Mouse (Mus musculus) cerebellum, postnatal 10 days (tissue): ENCODE measurements around the gene Exoc6b.

Source experiments
- DNase-seq, 2 experiments: peaks; one replicate each; pipeline ENCODE4 v3.0.0; 2021; ENCODE audit warnings: mixed read lengths in 2 of 2

The Exoc6b gene

DNA sequence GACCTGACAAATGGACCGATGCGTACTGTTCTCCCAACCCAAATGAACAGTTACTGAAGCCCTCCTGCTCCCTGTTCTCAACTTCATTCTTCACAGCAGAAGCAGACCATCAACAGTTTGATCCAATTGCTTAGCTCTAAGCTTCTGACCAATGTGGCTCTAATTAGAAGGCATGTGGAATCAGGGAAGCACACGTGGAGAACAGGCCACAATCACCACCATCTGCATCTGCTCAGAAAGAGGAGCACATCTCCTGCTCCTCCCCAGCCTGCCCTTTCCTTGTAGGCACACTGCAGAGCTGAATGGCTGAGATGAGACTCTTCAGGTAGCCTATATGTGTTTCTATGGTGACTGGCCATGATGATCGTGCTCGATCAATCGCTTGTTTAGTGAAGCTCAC, 358.5 kb downstream of the Exoc6b start:
- DNase-seq: no peak

DNA sequence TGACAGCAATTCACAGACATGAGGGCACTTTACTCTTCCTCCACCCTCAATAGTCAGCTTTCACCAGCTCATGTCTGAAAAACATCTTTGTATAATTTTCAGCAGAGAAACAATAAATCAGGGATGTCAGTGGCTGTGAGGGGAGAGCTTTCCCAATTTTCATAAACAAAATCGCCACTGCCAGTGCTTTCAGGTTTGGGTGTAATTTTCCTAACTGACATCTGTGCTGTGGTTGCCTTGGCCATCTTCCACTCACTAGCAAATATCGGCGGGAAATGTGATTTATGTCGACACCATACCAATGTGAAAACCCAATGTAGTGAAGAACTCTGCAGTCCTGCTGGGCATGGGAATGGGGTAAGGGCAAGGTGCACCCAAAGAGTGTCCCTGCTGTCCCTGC, 360.7 kb downstream of the Exoc6b start:
- DNase-seq: no peak

DNA sequence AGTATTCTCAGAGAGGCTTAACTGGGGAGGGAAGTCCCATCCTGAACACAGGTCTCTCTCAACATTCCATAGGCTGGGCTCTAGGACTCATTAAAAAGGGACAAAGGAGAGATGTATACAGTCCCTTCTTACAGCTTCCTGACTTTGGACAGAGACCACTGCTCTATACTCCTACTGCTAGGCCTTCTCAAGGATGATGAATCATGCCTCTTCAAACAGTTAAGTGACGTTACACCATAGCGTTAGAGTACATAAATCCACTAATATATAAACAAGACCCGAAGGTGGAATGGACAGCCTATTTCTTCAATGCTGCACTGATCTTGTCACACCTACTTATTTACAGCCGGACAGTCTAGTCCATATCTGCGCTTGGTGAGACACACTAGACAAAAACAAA, 369.7 kb downstream of the Exoc6b start:
- DNase-seq: no peak

DNA sequence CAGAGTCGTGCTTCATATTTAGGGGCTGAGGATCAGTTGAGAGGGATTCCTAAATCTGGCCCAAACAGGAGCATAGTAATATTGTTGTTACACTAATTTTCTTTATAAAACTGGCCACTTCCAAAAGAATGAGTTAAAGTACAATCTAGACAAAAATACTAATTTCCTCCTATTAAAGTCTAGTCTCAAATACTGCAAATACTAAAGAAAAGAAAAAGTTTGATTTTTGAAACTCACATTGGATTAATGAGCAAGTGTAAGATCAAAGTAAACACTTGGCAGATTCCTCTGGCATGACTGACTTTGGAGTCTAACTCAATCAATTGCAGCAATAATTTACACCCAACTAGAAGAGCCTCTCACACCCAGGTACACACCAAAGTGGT, 371.0 kb downstream of the Exoc6b start:
- DNase-seq: no peak

DNA sequence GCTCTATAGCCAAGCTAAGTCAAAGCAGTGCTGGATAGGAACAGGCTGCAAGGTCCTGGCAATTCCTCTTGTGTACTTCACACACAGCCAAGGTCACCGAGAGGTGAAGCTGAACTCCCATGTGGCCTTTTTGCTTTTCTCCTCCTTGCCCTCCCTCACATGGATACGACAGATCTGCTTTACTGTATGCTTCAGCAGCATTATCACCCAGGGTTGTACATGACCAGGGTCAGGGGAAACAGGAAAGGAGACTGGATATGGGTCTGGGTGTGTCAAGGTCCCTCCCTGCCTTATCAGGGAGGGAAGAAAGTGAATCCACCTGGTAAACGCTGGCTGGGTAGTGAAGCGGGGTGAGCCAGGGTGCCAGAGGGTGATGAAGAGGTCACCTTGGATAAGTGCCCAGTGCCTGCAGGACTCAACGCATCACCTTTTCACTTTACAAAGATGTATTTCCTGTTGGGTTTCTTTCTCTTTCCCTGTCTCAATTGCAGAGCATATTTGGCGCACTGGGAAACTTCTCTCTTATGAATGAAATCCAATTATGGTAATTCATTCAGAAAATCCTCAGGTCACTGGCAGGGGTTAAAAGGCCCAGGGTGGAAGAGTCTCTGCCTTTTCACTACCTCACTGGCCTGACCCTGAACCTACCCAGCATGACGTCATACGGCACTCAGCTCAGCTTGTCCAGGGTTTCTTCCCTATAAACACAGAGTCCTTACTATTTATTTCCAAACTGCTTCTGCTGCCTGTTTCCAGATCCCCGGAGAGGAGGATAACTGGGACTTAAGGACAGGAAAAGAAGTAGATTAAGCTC, 371.6 kb downstream of the Exoc6b start:
- DNase-seq: no peak

DNA sequence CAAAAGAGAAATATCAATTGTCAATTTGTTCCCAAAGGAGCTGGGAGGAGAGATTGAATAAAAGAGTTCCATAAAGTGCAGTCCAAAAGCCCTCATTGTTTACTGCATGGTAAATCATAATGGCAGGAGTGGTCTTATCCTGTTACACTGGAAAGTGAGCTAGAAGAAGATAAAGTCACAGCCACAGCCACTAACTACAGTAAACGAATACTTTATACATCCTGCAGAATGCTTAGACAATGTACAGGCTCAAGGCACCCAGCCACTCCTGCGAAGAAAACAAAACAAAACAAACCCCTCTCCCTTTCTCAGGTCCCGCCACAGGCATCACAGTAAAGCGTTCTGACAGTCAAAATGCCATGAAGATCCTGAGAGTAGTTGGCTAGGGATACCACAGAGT, 375.5 kb downstream of the Exoc6b start:
- no peak for DNase-seq

DNA sequence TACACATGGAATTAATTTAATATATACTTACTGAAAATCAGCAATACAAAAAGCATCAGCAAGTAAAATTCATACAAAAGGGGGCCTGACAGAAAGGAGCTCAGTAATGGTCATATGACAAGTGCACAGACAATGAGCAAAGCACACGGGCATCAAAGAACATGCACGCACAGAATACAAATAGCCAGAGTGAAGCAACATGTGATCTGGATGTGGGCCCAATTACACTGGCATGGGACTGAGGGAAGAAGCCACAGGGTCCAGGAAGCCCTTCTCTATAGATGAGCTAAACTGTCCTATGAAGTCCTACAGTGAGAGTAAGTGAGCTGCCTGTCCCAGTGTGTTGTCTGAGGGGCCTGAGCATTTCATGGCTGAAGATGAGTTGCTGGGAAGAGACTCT, 376.1 kb downstream of the Exoc6b start:
- DNase-seq: peak; percentile 28 to 32

DNA sequence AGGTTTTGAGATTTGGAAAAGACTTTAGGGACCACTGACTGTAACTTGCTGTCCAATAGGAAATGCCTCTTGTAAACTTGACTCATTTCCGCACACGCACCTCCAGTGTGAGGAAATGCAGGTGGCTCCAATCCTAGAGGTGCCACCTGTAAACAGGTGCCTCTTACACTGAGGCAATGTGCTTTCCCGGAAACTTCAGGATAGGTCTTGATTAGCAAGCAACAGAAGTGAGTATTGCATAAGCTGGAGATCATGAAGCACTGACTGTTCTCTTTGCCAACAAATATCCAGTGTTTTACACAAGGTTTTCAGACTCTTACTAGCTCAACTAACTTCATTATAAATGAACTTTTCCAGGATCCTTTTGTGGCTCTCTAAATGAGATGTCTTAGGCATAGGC, 377.4 kb downstream of the Exoc6b start:
- no peak for DNase-seq

DNA sequence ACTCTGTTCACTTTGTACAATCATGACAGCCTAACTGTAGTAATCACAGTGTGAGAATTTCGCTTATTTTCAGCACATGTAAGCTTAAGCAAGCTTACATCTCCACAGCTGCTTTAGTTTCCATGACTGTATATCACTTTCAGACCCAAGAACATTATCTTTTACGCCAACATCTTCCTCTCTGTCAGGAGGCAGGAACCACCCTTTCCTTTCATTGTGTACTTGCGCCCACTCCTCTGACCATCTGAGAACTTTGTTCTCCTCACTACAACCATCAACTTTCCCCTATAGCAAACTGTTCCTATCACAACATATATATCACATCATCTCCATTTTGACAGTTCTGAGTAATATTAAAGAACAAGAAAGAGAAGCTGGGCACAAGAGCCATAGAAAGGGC, 391.5 kb downstream of the Exoc6b start:
- DNase-seq: no peak

DNA sequence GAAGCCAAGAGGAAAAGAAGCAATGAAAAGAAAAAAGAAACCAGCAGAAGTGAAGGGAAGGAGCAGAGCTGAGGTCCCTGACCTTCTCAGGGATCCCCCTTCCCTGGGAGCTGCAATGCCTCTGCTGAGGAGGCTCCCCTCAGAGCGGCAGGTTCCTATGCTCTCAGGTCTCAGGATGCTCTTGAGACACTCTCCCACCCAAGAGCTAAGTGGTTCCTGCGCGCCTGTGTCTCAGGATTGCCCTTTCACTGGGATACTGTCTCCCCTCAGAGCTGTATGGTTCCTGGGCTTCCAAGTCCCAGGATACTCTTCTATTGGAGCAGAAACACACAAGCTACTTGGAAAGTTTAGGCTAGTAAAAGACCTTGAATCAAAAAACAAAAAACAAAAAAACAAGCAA, 394.4 kb downstream of the Exoc6b start:
- no peak for DNase-seq

DNA sequence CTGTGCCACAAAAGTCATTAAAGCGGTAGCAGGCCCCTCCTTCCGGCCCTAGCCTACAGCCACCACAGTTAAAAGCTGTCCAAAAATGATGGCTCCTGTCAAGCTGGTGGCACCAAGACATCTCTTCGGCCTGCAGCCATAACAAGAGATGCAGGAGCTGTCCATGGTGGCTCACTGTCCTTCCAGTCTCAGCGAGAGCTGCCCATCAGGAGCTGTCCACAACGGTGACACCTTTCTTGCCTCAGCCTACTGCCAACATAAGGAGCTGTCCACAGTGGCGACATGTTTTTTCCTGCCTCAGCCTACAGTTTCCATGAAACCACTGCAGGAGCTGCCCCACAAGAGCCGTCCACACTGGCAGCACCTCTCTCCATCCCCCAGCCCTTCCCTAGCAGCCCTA, 395.2 kb downstream of the Exoc6b start:
- no peak for DNase-seq

DNA sequence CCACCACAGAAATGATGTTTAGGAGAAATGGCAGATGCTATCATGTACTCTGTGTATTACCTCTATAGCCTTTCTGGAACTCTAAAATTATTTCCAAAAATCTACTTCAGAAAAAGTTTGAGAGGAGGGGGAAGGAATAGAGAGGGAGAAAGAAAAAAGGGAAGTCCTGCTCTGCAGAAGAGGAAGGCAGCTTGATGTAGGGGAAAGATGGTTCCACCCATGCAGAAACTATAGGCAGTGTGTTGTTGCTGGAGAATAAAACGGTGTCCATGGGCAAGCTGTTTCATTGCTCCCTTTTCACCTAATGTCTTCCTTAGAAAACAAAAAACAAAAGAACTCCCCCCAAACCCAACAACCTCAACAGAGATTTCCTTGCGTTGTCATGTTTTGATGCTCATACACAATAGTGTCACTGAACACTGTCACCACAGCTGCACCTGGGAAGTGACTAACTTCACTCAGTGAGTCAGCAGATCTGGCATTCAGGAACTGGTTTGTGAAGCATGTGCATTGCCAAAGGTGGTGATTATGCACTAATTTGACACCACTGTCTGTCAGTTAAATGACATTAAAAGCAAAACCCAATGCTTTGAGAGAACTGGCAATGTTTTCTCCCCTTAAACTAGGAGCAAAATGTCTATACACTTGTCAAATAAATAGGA, 407.7 kb downstream of the Exoc6b start:
- no peak for DNase-seq

DNA sequence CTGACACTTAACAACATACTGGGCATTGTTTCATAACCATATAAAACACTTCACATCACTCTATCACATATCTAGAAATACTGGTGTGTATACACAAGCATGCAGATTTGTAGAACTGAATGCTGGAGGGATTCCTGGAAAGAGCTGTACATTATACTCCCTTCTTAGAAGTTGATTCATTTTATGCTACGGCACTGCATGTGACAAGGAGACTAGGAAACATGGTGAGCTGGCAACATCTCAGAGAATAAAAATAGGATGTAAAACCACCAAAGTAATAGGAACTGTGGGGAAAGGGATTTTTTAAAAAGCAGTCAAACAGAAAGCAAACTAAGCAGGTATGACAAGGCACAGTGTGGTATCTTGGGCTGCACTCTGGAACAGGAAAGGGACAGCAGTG, 408.3 kb downstream of the Exoc6b start:
- no peak for DNase-seq

DNA sequence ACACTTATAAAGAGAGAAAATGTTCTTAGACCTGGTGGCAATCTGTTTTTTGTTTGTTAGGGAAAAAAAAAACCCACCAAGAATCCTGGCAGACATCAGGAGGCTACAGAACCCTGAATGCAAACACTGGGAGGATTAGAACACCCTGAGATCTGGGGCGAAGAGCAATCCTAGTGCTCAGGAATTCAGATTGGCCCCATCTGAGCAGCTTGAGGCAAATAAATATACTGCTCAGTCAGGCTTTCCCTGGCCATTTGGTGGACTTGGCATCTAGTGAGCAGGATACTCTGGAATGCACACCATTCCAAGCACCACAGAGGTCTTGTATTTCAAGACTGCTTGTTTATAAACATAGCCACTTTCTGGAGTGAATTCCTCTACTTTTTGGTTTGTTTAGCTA, 412.2 kb downstream of the Exoc6b start:
- peak; percentile 41 to 48 for DNase-seq

DNA sequence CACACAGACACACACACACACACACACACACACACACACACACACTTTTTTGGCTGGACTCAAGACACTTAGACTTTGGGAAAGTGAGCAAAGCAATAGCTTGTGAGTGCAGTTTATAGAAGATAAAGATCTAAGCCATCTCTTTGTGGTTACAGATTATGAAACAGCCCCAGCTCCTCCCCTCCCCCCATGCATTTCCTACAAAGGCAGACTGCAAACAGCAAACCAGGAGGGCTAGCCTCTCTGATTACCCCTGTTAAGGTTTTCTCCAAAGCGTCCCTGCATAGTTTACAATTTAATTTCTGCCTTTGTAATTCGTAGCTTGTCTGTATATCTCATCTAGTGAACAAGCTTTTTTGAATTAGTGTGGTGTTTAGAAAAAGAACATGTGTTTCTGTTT, 412.6 kb downstream of the Exoc6b start:
- peak in 1 of 2 experiments; percentile 10 for DNase-seq

DNA sequence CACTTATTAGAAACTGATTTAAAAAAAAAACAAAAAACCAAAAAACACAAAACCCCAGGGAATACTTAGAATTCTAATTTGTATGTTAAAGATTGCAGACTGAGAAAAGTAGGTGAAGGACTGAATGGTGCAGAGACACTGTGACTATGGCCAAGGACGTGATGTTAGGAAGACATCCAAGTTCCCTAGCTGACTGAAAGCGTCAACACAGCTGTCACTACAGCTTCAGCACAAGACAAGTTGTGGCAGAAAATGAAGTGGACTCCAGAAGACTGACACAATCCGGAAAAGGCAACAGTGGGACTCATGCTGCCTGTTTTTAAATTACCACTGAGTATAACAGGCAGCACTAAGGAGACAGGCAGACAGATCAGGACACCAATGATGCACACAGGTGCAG, 417.4 kb downstream of the Exoc6b start:
- no peak for DNase-seq

DNA sequence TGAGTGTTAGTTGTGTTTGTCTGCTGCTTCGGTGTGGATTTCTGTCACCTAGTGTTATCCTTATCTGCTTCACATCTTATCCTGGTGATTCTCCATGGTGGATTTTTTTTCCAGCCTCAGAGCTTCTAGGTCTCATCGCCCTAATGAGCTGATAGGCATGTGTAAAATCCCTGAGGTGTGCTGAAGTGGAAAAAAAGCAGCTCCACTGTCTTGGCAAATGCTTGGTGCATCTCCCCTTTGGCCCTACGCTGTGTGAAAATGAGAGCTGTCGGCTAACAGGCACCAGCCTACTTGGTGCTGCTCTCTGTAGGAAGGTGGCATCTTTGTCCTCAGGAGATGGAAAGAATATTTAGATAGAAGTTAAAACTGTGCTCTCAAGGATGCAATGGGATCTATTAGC, 422.1 kb downstream of the Exoc6b start:
- peak; percentile 37 to 42 for DNase-seq

DNA sequence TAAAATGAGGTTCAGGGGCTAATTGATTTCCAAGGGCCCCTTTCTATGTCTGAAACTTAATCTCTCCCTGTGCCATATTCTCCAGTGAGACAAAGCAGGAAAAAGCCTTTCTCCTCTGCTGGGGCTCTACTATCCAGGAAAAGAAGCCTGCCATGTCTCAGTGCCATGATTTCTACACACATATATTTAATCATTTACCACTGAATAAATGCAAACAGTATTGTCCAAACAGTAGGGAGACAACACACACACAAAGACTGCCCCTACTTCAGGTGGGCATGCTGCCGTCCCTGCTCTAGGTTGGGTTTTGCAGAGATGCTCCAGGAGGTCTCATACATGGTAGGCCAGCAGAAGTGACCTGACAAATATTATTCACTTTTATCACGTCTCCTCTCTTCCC, 422.6 kb downstream of the Exoc6b start:
- DNase-seq: peak in 1 of 2 experiments; percentile 8

DNA sequence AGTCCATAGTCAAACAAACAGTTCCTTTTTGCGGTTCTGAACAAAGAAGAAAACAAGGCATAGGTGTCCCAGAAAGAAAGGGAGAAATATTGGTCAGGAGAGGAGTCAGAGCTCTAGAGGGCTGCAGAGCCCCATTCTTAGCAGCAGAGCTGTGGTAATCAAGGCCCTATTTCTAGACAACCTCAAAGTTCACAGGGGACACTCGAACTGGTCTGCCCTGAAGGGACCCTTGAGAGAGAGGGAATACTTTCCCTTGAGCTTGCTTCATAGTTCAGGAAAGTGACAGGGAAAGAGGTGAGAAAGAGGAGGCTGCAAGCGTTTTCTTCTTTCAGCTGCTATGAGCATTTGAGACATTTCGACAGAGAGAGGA, 428.3 kb downstream of the Exoc6b start:
- DNase-seq: no peak

DNA sequence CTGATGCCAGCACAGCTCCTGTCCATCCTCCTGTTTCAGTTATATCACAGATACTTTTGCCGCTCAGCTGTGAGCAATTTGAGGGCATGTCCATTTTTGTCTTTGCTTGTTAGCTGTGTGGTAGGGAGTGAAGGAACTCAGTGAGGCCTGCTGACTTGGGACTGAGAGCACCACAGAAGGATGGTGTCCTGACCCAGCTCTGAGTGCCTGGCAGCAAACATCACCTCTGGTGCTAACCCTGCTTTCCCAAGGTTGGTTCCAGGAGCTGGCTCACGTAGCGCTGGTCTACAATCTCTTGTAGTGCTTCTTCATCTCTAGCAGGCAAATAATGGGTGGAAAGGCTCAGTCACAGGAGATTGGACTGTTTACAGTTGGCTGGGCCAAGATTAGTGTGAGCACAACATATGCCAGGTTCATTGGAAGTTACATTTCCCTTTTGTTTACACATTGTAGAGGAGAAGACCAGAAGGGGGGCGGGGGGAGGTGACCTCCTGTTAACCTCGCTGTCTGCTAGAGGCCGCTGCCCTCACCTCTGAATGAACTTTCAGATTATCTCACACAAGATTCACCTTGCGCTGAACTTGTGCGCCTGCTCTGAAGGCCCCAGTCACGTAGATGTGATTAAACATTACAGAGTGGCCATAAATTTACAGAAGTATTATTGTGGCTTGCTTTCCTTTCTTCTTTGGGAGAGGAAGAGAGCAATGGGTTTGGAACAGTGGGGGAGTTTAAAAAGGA, 428.8 kb downstream of the Exoc6b start:
- no peak for DNase-seq

DNA sequence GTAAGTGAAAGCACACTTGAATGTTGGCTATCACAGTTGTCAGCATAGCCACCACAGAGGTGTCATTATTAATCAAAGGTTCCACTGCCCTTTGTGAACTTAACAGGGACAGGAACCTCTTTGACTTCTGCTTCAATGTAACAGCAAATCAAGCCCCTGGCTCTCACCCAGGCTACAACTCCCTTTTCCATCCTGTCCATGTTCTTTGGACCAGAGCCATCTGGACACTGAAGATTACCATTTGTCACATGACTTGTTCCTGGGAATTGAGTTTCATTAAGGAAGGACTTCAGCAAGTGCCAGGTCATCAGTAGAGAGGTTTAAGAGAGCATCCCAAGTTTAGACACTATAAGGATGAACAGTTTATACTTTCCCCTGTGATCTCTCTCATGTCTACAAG, 431.1 kb downstream of the Exoc6b start:
- peak; percentile 70 to 72 for DNase-seq

DNA sequence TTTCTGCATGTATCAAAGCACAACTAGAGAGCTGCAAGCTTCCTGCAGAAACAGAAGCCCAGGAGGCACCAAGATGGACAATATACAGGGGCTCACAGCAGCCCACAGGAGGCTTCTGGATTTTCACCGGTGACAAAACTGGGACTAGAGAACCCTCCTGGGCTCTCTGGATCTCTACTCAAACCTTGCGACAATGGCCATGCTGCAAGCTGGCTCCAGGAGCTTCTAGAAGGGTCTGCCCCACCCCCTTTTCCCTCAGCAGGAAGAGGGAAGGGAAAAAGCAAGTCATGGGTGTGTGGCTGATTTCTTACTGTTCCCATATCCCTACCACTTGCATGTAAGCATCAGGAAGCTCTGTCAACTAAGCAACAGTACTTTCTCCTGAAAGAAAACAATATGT, 437.7 kb downstream of the Exoc6b start:
- no peak for DNase-seq

DNA sequence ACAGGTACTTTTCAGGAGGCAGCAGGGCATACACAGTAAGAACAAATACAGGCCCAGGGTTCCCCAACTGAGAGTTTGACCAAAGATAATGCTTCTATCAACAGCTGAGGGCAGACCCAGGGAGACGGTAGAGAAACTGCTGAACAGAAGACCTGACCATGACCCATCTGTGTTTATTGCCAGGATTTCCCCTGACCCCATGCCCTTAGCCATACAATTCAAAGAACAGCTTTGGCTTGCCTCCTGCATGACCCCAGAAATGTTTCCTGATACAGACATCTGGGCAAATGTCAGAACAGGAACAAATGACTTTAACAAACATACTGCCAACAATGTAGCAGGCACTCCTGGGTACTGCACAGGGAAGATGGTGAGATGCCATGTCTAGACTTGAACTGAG, 439.0 kb downstream of the Exoc6b start:
- DNase-seq: no peak

DNA sequence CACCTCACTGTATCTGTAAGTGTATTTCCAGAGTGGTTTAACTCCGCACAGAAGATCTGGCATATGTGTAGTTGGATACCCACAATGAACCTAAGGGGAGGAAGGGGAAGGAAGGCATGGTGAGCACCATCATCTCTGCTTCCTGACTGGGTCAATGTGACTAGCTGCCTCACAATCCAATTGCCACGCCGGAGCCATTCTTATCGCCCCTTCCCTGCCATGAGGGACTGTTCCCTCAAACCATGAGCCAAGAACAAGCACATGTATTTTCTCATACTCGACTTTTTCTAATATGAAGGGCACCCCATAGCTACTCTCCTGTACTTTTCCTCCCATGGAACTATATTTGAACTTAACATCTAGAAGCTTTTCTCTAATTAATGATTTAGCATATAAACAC, 440.5 kb downstream of the Exoc6b start:
- no peak for DNase-seq
